Mouse (Mus musculus) macrophage (primary cell): ENCODE measurements at regions not wholly inside any gene's neighbourhood (a gene's known extent, or its start where the extent isn't known, plus 50 kb on each side); places are given as distances from the start of the nearest gene placed in this dataset.

Source experiments
- H3K27ac ChIP-seq: fragments of 350-480 bp; formaldehyde crosslinking; 2 replicates; pipeline ENCODE4 v1.9.0; 2021
- H3K36me3 ChIP-seq: fragments of 350-480 bp; formaldehyde crosslinking; 2 replicates; pipeline ENCODE4 v1.9.0; 2021; ENCODE audit errors: inconsistent target
- H3K4me3 ChIP-seq: fragments of 350-480 bp; formaldehyde crosslinking; 2 replicates; pipeline ENCODE4 v1.9.0; 2021; ENCODE audit errors: inconsistent target
- H3K79me2 ChIP-seq: fragments of 350-480 bp; formaldehyde crosslinking; 2 replicates; pipeline ENCODE4 v1.9.0; 2021; ENCODE audit errors: inconsistent target
- WGBS: methylation state at CpG from one replicate; pipeline ENCODE4 v1.1.7; 2026; ENCODE audit warnings: inconsistent platforms; ENCODE audit not compliant: missing documents; 5-methylcytosine and 5-hydroxymethylcytosine counted together

GRCm38 (mm10) chr2:167792753-167793152 is 103.1 kb upstream of the Tmem189 start:
- Histone ChIP-seq H3K36me3 (no peaks in the 10 kb centered on the region), H3K4me3 (no peak overlapping the region), H3K79me2 (no peaks in the 10 kb centered on the region), H3K27ac (no peak overlapping the region)
- 76% methylated on average over 3 of the region's 3 CpGs for WGBS

- no peak overlapping the region for H3K27ac ChIP-seq
- H3K36me3 ChIP-seq: no peaks in the 10 kb centered on the region
- 81% methylated on average over 3 of the region's 3 CpGs for WGBS
- no peak overlapping the region for H3K4me3 ChIP-seq
- no peaks in the 10 kb centered on the region for H3K79me2 ChIP-seq
Measured at GRCm38 (mm10) chr2:167792330-167792729, 102.7 kb upstream of the Tmem189 start.

GRCm38 (mm10) chr2:167789471-167789923 is 99.9 kb upstream of the Tmem189 start:
- no peak overlapping the region for H3K4me3 ChIP-seq
- WGBS: 97% methylated on average over 11 of the region's 11 CpGs
- no peaks in the 10 kb centered on the region for H3K79me2 ChIP-seq
- H3K36me3 ChIP-seq: no peaks in the 10 kb centered on the region
- no peak overlapping the region for H3K27ac ChIP-seq

- H3K4me3 ChIP-seq: no peak overlapping the region
- 96% methylated on average over 3 of the region's 5 CpGs for WGBS
- H3K36me3 ChIP-seq: no peaks in the 10 kb centered on the region
- no peaks in the 10 kb centered on the region for H3K79me2 ChIP-seq
- no peak overlapping the region for H3K27ac ChIP-seq
Measured at GRCm38 (mm10) chr2:167786951-167787350, 97.3 kb upstream of the Tmem189 start.

GRCm38 (mm10) chr2:167784353-167784752 is 94.7 kb upstream of the Tmem189 start:
- Histone ChIP-seq H3K79me2 (peaks cover 9% of the 10 kb centered on the region; the same call in 1 of the 2 replicates), H3K27ac (no peak overlapping the region), H3K36me3 (no peaks in the 10 kb centered on the region), H3K4me3 (no peak overlapping the region)
- WGBS: 97% methylated on average over 13 of the region's 13 CpGs

- Histone ChIP-seq H3K27ac (no peak overlapping the region), H3K4me3 (no peak overlapping the region), H3K79me2 (peaks cover 19% of the 10 kb centered on the region; the same call in 1 of the 2 replicates), H3K36me3 (no peaks in the 10 kb centered on the region)
- WGBS: 75% methylated on average over 3 of the region's 3 CpGs
Measured at GRCm38 (mm10) chr2:167783374-167783773, 93.8 kb upstream of the Tmem189 start.

- Histone ChIP-seq H3K27ac (no peak overlapping the region), H3K36me3 (no peaks in the 10 kb centered on the region), H3K4me3 (no peak overlapping the region), H3K79me2 (peaks cover 23% of the 10 kb centered on the region; the same call in 1 of the 2 replicates)
- 92% methylated on average over 18 of the region's 27 CpGs for WGBS
Measured at GRCm38 (mm10) chr2:167782231-167782999, 92.8 kb upstream of the Tmem189 start.

GRCm38 (mm10) chr2:167781496-167781895 is 91.9 kb upstream of the Tmem189 start:
- Histone ChIP-seq H3K4me3 (no peak overlapping the region), H3K27ac (no peak overlapping the region), H3K79me2 (peaks cover 23% of the 10 kb centered on the region; the same call in 1 of the 2 replicates), H3K36me3 (no peaks in the 10 kb centered on the region)
- WGBS: 98% methylated on average over 13 of the region's 13 CpGs

GRCm38 (mm10) chr2:167778691-167779090 is 89.1 kb upstream of the Tmem189 start:
- H3K79me2 ChIP-seq: peaks cover 23% of the 10 kb centered on the region; the same call in 1 of the 2 replicates
- H3K36me3 ChIP-seq: no peaks in the 10 kb centered on the region
- no peak overlapping the region; the same call in 1 of the 2 replicates for H3K4me3 ChIP-seq
- H3K27ac ChIP-seq: peak overlapping the region; percentile 96
- WGBS: 68% methylated on average over 10 of the region's 10 CpGs

GRCm38 (mm10) chr2:167778271-167778670 is 88.6 kb upstream of the Tmem189 start:
- H3K79me2 ChIP-seq: peaks cover 23% of the 10 kb centered on the region; the same call in 1 of the 2 replicates
- H3K27ac ChIP-seq: peak overlapping the region; percentile 96
- 44% methylated on average over 4 of the region's 4 CpGs for WGBS
- H3K4me3 ChIP-seq: peak overlapping the region; percentile 50
- no peaks in the 10 kb centered on the region for H3K36me3 ChIP-seq

GRCm38 (mm10) chr2:167777331-167778085 is 87.9 kb upstream of the Tmem189 start:
- H3K4me3 ChIP-seq: peak overlapping the region; percentile 50
- under 1% methylated on average over 32 of the region's 33 CpGs for WGBS
- peaks cover 23% of the 10 kb centered on the region; the same call in 1 of the 2 replicates for H3K79me2 ChIP-seq
- H3K27ac ChIP-seq: peak overlapping the region; percentile 96
- no peaks in the 10 kb centered on the region for H3K36me3 ChIP-seq

- Histone ChIP-seq H3K4me3 (no peak overlapping the region), H3K36me3 (no peaks in the 10 kb centered on the region), H3K79me2 (peaks cover 23% of the 10 kb centered on the region; the same call in 1 of the 2 replicates), H3K27ac (peak overlapping the region; percentile 96)
- 83% methylated on average over 24 of the region's 24 CpGs for WGBS
Measured at GRCm38 (mm10) chr2:167776251-167777168, 86.9 kb upstream of the Tmem189 start.

- 6% methylated on average over 19 of the region's 20 CpGs for WGBS
- Histone ChIP-seq H3K27ac (peak overlapping the region; percentile 96), H3K36me3 (no peaks in the 10 kb centered on the region), H3K79me2 (peaks cover 23% of the 10 kb centered on the region; the same call in 1 of the 2 replicates), H3K4me3 (no peak overlapping the region)
Measured at GRCm38 (mm10) chr2:167775218-167775915, 85.7 kb upstream of the Tmem189 start.
